Mouse (Mus musculus) heart, postnatal 0 days (tissue): ENCODE measurements around the gene Trit1.

Experiments used
- CTCF ChIP-seq: IDR thresholded peaks from 2 replicates; pipeline ENCODE4 v1.5.1; 2016; ENCODE audit warnings: antibody characterized with exemption, control low read depth, low read depth
- EP300 ChIP-seq: IDR thresholded peaks from 2 replicates; pipeline ENCODE4 v1.6.1; 2016; ENCODE audit warnings: antibody characterized with exemption, low read depth

DNA sequence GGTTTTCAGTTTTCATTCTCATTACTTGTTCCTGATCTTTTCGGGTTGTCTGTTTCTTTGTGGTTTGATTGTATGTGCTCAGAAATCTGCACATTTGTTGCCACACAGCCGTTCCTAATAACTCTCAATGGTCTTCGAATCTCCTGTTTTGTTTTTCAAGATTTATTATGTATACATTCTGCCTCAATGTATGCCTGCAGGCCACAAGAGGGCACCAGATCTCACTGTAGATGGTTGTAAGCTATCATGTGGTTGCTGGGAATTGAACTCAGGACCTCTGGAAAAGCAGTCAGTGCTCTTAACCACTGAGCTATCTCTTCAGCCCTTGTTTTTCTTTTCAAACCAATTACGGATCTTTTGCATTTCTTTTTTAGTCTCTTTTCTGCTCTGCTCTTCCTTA is 70.0 kb downstream of the Trit1 start:
- TF ChIP-seq CTCF (no peak), EP300 (no peak)
